Mouse (Mus musculus) ES-Bruce4 (cell line): ENCODE measurements around the gene Wscd2.

Source experiments
- CTCF ChIP-seq: IDR thresholded peaks from one replicate; pipeline ENCODE4 v1.8.1; 2011; ENCODE audit warnings: low read depth, low read length
- POLR2A ChIP-seq: IDR thresholded peaks from one replicate; pipeline ENCODE4 v1.8.1; 2011; ENCODE audit warnings: low read length; ENCODE audit not compliant: insufficient read depth

- TF ChIP-seq CTCF (no peak), POLR2A (no peak)
These were observed 48.0 kb upstream of the Wscd2 start for GRCm38 (mm10) chr5:113442180-113442579.
